Mouse (Mus musculus) retina, postnatal 1 day (tissue): ENCODE measurements around the gene Srrm3.

Experiments
- DNase-seq: peaks from one replicate; pipeline ENCODE4 v3.0.0-alpha.2; 2012

Gene Srrm3

GRCm38 (mm10) chr5:135907256-135907655 is 100.6 kb downstream of the Srrm3 start:
- DNase-seq, result no peak

DNA sequence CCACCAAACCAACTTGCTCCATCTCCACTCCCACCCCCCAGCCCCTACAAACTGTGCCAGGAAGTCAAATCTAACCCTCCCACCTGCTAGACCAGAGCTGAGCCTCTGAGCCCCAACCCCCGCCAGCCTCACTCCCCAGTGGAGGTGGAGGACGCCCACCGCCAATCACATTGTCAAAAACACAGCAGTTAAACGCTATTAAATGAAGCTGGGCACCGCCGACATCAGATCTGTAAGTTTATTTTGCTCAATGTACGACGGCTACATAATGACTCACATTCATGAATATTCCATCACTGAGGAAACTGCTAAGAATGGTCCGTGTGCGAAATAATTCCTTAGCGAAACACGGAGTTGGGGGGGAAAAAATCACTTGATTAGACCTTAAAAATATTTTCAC is 101.5 kb downstream of the Srrm3 start:
- DNase-seq, result no peak

DNA sequence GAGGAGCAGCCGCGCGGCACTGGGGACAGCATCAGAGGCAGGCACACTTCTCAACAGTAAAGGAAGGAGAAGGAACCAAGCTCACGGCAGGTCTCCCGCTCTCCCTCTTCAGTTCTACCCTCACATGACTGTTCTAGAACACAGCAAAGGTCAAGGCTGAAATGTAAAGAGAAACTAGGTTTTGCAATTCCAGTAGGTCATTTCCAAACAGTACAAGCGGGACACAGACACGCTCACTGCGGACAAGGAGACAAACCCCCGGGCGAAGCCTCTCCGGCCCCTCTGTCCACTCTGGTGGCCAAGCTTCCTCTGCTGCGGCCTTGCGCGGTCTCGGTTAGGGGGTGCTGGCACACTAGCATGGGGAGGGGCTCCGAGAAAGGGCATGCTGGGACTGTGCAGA is 102.3 kb downstream of the Srrm3 start:
- DNase-seq, result no peak

GRCm38 (mm10) chr5:135909646-135910045 is 103.0 kb downstream of the Srrm3 start:
- DNase-seq, result no peak

DNA sequence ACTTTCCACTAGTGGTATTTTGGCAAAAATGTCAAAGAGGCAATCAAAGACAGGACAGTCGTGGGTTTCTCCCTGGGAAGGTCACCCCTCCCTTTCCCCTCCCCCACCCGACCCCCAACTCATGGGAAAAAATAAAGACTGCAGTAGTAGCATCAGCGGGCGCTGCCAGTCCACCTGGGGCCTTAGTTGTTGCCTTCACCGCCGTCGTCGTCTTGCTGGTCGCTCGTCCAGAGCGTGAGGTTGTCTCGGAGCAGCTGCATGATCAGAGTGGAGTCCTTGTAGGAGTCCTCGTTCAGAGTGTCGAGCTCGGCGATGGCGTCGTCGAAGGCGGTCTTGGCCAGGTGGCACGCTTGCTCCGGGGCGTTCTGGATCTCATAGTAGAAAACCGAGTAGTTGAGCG is 104.1 kb downstream of the Srrm3 start:
- DNase-seq, result no peak

GRCm38 (mm10) chr5:135911633-135912220 is 105.0 kb downstream of the Srrm3 start:
- no peak for DNase-seq

- DNase-seq, result no peak
Measured at GRCm38 (mm10) chr5:135913201-135913600, 106.5 kb downstream of the Srrm3 start.

DNA sequence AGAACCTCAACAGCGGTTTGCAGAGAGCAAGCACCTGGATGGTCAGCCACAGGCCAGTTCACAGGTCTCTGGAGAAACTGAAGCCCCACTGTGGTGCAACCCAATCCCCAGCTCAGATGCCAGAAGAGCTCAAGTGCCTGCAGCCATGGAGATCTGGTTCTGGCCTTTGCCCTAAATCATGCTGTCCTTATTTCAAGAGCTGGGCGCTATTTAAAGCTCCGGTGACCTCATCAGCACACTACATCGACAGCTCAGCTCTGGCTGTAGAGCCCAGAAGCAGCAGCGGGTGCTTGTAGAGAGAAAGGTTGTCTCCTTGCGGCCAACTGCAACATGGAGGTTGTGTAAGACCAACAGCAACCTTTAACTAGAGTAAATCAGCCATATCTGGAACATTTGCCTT is 107.5 kb downstream of the Srrm3 start:
- DNase-seq, result no peak

- DNase-seq, result no peak
Measured at GRCm38 (mm10) chr5:135916051-135916565, 109.4 kb downstream of the Srrm3 start.

- DNase-seq, result no peak
Measured at GRCm38 (mm10) chr5:135916601-135917000, 109.9 kb downstream of the Srrm3 start.

DNA sequence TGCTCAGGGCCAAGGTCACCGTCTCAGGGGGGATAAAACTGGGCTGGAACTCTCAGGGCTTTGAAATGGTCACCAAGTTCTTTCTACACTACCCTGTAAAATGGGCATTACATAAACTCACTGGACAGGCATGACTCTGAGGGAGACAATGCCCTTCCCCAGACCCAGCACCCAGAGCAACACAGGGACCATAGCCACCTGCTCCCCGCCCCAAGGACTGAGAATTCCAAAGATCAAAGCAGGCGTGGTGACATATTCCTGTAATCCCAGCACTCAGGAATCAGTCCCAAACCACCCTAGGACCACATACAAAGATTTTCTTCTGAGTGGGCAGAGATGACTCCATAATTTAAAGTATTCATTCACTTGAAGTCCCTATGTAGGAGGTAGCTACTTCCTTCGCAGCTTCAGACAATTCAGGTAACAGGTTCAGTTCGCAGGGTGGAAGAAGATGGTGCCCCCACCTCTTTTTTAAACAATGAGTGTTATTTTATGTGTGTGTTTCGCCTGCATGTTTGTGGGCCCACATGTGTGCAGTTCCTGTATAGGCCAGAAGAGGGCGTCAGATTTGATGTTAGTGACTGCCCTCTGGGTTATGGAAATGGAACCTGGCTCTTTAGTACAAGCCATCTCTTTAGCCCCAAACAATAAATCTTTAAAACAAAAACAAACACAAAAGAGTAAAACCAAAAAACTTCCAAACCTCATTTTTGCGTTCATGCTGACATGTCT is 110.8 kb downstream of the Srrm3 start:
- no peak for DNase-seq

DNA sequence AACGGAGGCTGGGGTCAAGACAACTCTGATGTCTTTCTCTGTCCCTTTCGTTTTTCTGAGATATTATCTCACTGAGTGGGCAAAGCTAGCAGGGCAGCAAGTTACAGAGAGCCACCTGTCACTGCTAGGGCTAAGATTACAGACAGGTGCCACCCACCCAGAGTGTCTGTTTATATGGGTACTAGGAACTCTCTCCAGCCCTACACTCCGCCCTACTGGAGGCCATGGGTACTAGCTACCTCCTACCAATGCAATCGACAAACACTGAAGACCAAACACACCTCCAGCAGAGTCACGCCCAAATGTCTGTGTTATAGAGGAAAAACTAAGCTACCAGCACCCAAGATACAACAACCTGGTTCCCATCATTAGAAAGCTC is 111.4 kb downstream of the Srrm3 start:
- DNase-seq, result no peak

DNA sequence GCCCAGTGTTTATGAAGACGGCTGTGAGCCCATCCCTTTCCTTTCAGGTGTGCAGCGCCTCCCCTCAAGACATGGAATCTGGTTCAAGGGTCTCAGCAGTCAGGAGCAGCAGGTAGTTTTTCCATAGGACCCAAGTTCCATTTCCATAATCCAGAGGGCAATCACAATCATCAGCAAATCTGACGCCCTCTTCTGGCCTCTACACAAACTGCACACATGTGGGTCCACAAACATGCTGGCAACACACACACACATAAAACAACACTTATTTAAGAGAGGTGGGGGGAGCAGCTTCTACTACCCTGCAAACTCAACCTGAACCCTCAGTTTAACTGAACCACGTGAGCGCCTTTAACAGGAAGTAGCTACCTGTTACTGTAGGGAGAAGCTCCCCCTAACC is 111.9 kb downstream of the Srrm3 start:
- DNase-seq, result no peak

GRCm38 (mm10) chr5:135919902-135920301 is 113.2 kb downstream of the Srrm3 start:
- DNase-seq, result no peak

DNA sequence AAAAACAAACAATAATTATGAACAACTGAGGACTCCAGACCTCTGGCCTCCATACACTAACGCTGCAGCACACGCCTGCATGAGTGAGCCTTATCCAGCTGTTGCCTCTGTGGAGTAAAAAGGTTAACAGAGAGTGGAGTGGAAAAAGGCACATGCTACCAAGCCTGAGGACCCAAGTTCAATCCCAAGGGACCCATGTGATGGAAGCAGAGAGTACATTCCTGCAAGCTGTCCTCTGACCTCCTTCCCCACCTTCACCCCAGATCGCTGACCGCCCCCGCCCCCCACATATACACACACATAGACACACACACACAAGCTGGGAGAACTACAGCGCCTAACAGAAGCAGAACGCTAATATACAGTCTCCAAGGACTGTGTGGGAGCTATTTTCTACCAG is 117.2 kb downstream of the Srrm3 start:
- DNase-seq, result no peak
